Mouse (Mus musculus) kidney, embryonic 14.5 days (tissue): ENCODE results near the gene Gm20441. TPM values are rescaled to one million over a fixed set of nuclear protein-coding genes. Genes with fewer than 3 reads are reported as not detected.

Experiments used
- ATAC-seq: fragments of 200-750 bp; cut with Nextera tagmentation; 2 replicates; pipeline ENCODE4 v1.8.0; 2017; ENCODE audit warnings: moderate number of reproducible peaks, mild to moderate bottlenecking, moderate TSS enrichment, moderate library complexity; ENCODE audit not compliant: low FRiP score, low TSS enrichment
- H3K27ac ChIP-seq: fragments of 300-500 bp; sonication (generic); 2 replicates; pipeline ENCODE4 v1.5.1; 2014; ENCODE audit warnings: low read depth, mild to moderate bottlenecking, low read length, moderate library complexity, mixed read lengths
- H3K27me3 ChIP-seq: fragments of 300-500 bp; sonication (generic); 2 replicates; pipeline ENCODE4 v1.6.1; 2014; ENCODE audit warnings: mild to moderate bottlenecking, low read length; ENCODE audit not compliant: control insufficient read depth, insufficient read depth
- H3K36me3 ChIP-seq: fragments of 300-500 bp; sonication (generic); 2 replicates; pipeline ENCODE4 v1.6.1; 2014; ENCODE audit warnings: low read length, mixed read lengths; ENCODE audit not compliant: control insufficient read depth, insufficient read depth
- H3K4me1 ChIP-seq: fragments of 300-500 bp; sonication (generic); 2 replicates; pipeline ENCODE4 v1.6.1; 2014; ENCODE audit warnings: low read length, mixed read lengths; ENCODE audit not compliant: control insufficient read depth, insufficient read depth
- H3K4me2 ChIP-seq: fragments of 300-500 bp; sonication (generic); replicated peaks from 2 replicates; pipeline ENCODE4 v1.6.1; 2014; ENCODE audit warnings: low read depth, mild to moderate bottlenecking, low read length
- H3K4me3 ChIP-seq: fragments of 300-500 bp; sonication (generic); 2 replicates; pipeline ENCODE4 v1.5.1; 2014; ENCODE audit warnings: mild to moderate bottlenecking, low read length
- H3K9ac ChIP-seq: fragments of 300-500 bp; sonication (generic); 2 replicates; pipeline ENCODE4 v1.6.1; 2014; ENCODE audit warnings: low read depth, mild to moderate bottlenecking, low read length, moderate library complexity
- H3K9me3 ChIP-seq: fragments of 300-500 bp; sonication (generic); 2 replicates; pipeline ENCODE4 v1.6.1; 2016; ENCODE audit warnings: low read length; ENCODE audit not compliant: control insufficient read depth
- WGBS: fragments of 180-500 bp; shearing (Covaris S2); extraction: QIAGEN DNeasy Blood & Tissue Kit; methylation state at CpG from one replicate; pipeline ENCODE4 v1.1.7; 2014; 5-methylcytosine and 5-hydroxymethylcytosine counted together
- polyA plus RNA-seq: library from polyadenylated mRNA; unstranded; fragments of >200 nt; fragmentation: Nextera tagmentation; extraction: Ambion mirVana; gene quantifications from 2 replicates; pipeline ENCODE4 v1.2.1, GENCODE M21; 2014

Gm20441 gene
- polyA plus RNA-seq, 1 experiment from 2014 or later: not detected

GRCm38 (mm10) chr10:75789081-75789735, 8.5 kb upstream of the Gm20441 start:
- no peaks in the 10 kb centered on the region for H3K36me3 ChIP-seq
- H3K9me3 ChIP-seq: no peaks in the 10 kb centered on the region
- H3K27me3 ChIP-seq: no peaks in the 10 kb centered on the region
- 90% methylated on average over 6 of the region's 6 CpGs for WGBS
- H3K4me2 ChIP-seq: no peak overlapping the region
- no peak overlapping the region for H3K9ac ChIP-seq
- no peak for ATAC-seq
- no peak overlapping the region for H3K4me3 ChIP-seq
- no peak overlapping the region for H3K27ac ChIP-seq
- H3K4me1 ChIP-seq: no peaks in the 10 kb centered on the region

- Histone ChIP-seq H3K4me2 (no peak overlapping the region), H3K27ac (no peak overlapping the region), H3K4me3 (no peak overlapping the region), H3K9me3 (no peaks in the 10 kb centered on the region), H3K36me3 (no peaks in the 10 kb centered on the region), H3K9ac (no peak overlapping the region), H3K27me3 (no peaks in the 10 kb centered on the region), H3K4me1 (no peaks in the 10 kb centered on the region)
- ATAC-seq: no peak
- 85% methylated on average over 8 of the region's 8 CpGs for WGBS
Measured at GRCm38 (mm10) chr10:75788277-75788676, 7.5 kb upstream of the Gm20441 start.

- no peak for ATAC-seq
- Histone ChIP-seq H3K4me1 (no peaks in the 10 kb centered on the region; the same call in 1 of the 2 replicates), H3K27me3 (no peaks in the 10 kb centered on the region), H3K27ac (no peak overlapping the region), H3K4me2 (no peak overlapping the region), H3K9ac (no peak overlapping the region), H3K4me3 (no peak overlapping the region), H3K36me3 (no peaks in the 10 kb centered on the region), H3K9me3 (no peaks in the 10 kb centered on the region)
- 64% methylated on average over 1 of the region's 1 CpGs for WGBS
Measured at GRCm38 (mm10) chr10:75785442-75785841, 4.7 kb upstream of the Gm20441 start.

- Histone ChIP-seq H3K9me3 (no peaks in the 10 kb centered on the region), H3K4me3 (peak overlapping the region; percentile 54), H3K4me1 (no peaks in the 10 kb centered on the region; the same call in 1 of the 2 replicates), H3K9ac (no peak overlapping the region), H3K27me3 (no peaks in the 10 kb centered on the region), H3K4me2 (peak overlapping the region; percentile 92), H3K27ac (peak overlapping the region; percentile 59; the same call in 1 of the 2 replicates), H3K36me3 (no peaks in the 10 kb centered on the region)
- 32% methylated on average over 15 of the region's 15 CpGs for WGBS
- peak; percentile 59 for ATAC-seq
Measured at GRCm38 (mm10) chr10:75779206-75780174, 1.3 kb downstream of the Gm20441 start.

GRCm38 (mm10) chr10:75777885-75778284, 2.9 kb downstream of the Gm20441 start:
- WGBS: 82% methylated on average over 2 of the region's 2 CpGs
- Histone ChIP-seq H3K4me3 (no peak overlapping the region), H3K27me3 (no peaks in the 10 kb centered on the region), H3K4me2 (no peak overlapping the region), H3K27ac (no peak overlapping the region), H3K9ac (no peak overlapping the region), H3K36me3 (no peaks in the 10 kb centered on the region), H3K9me3 (no peaks in the 10 kb centered on the region), H3K4me1 (no peaks in the 10 kb centered on the region; the same call in 1 of the 2 replicates)
- no peak for ATAC-seq

- Histone ChIP-seq H3K9me3 (no peaks in the 10 kb centered on the region), H3K4me3 (no peak overlapping the region), H3K27ac (no peak overlapping the region), H3K4me1 (peaks cover 5% of the 10 kb centered on the region; the same call in 1 of the 2 replicates), H3K36me3 (no peaks in the 10 kb centered on the region), H3K4me2 (no peak overlapping the region), H3K9ac (no peak overlapping the region), H3K27me3 (no peaks in the 10 kb centered on the region)
- WGBS: 90% methylated on average over 6 of the region's 6 CpGs
- ATAC-seq: no peak
Measured at GRCm38 (mm10) chr10:75776562-75776961, 4.2 kb downstream of the Gm20441 start.

- 90% methylated on average over 9 of the region's 9 CpGs for WGBS
- Histone ChIP-seq H3K36me3 (no peaks in the 10 kb centered on the region), H3K9me3 (no peaks in the 10 kb centered on the region), H3K4me2 (no peak overlapping the region), H3K27me3 (no peaks in the 10 kb centered on the region), H3K9ac (no peak overlapping the region), H3K27ac (no peak overlapping the region), H3K4me3 (no peak overlapping the region), H3K4me1 (0 out of 2 replicates have a peak, but pooled peaks cover 5% of the 10 kb centered on the region)
- no peak for ATAC-seq
Measured at GRCm38 (mm10) chr10:75774587-75774986, 6.2 kb downstream of the Gm20441 start.

GRCm38 (mm10) chr10:75774102-75774501, 6.7 kb downstream of the Gm20441 start:
- Histone ChIP-seq H3K27me3 (no peaks in the 10 kb centered on the region), H3K9ac (no peak overlapping the region), H3K4me3 (no peak overlapping the region), H3K4me1 (0 out of 2 replicates have a peak, but pooled peaks cover 5% of the 10 kb centered on the region), H3K36me3 (no peaks in the 10 kb centered on the region), H3K4me2 (no peak overlapping the region), H3K9me3 (no peaks in the 10 kb centered on the region), H3K27ac (no peak overlapping the region)
- ATAC-seq: no peak
- 88% methylated on average over 5 of the region's 5 CpGs for WGBS
